Mouse (Mus musculus) lung, embryonic 14.5 days (tissue): Measurements from ENCODE around the gene Ifna2. TPM values are rescaled to one million over a fixed set of nuclear protein-coding genes. Genes with fewer than 3 reads are reported as not detected.

Source experiments
- ATAC-seq: fragments of 200-750 bp; cut with Nextera tagmentation; 2 replicates; pipeline ENCODE4 v1.8.0; 2017; ENCODE audit warnings: mild to moderate bottlenecking, moderate TSS enrichment, moderate library complexity; ENCODE audit not compliant: insufficient read depth
- DNase-seq: peaks from one replicate; pipeline ENCODE4 v3.0.0-alpha.2; 2015
- H3K27ac ChIP-seq: fragments of 300-500 bp; sonication (generic); 2 replicates; pipeline ENCODE4 v1.5.1; 2014; ENCODE audit warnings: low read depth, mild to moderate bottlenecking, moderate library complexity
- H3K27me3 ChIP-seq: fragments of 300-500 bp; sonication (generic); 2 replicates; pipeline ENCODE4 v1.6.1; 2014; ENCODE audit warnings: low read length, control low read depth; ENCODE audit not compliant: insufficient read depth
- H3K36me3 ChIP-seq: fragments of 300-500 bp; sonication (generic); 2 replicates; pipeline ENCODE4 v1.6.1; 2014; ENCODE audit warnings: control low read depth; ENCODE audit not compliant: insufficient read depth
- H3K4me1 ChIP-seq: fragments of 300-500 bp; sonication (generic); 2 replicates; pipeline ENCODE4 v1.6.1; 2014; ENCODE audit warnings: antibody characterized with exemption, control low read depth; ENCODE audit not compliant: insufficient read depth
- H3K4me2 ChIP-seq: fragments of 300-500 bp; sonication (generic); 2 replicates; pipeline ENCODE4 v1.6.1; 2014; ENCODE audit warnings: mild to moderate bottlenecking
- H3K4me3 ChIP-seq: fragments of 300-500 bp; sonication (generic); 2 replicates; pipeline ENCODE4 v1.5.1; 2014; ENCODE audit warnings: low read depth, low read length
- H3K9ac ChIP-seq: fragments of 300-500 bp; sonication (generic); 2 replicates; pipeline ENCODE4 v1.6.1; 2014
- H3K9me3 ChIP-seq: fragments of 300-500 bp; sonication (generic); 2 replicates; pipeline ENCODE4 v1.6.1; 2016; ENCODE audit warnings: low read depth, low read length, control low read depth
- CTCF ChIP-seq: IDR thresholded peaks from 2 replicates; pipeline ENCODE4 v1.5.1; 2016; ENCODE audit warnings: antibody characterized with exemption, low read depth
- WGBS: fragments of 180-500 bp; shearing (Covaris S2); extraction: QIAGEN DNeasy Blood & Tissue Kit; methylation state at CpG from one replicate; pipeline ENCODE4 v1.1.7; 2014; 5-methylcytosine and 5-hydroxymethylcytosine counted together
- polyA plus RNA-seq: library from polyadenylated mRNA; unstranded; fragments of >200 nt; fragmentation: Nextera tagmentation; extraction: Ambion mirVana; gene quantifications from 2 replicates; pipeline ENCODE4 v1.2.1, GENCODE M21; 2014

Ifna2 gene
- polyA plus RNA-seq, 1 experiment from 2014 or later, result not detected

- H3K27ac ChIP-seq, result no peak overlapping the region
- ATAC-seq (no peak), DNase-seq (no peak)
- WGBS, result 76% methylated on average over 3 of the region's 3 CpGs
- H3K4me3 ChIP-seq, result no peak overlapping the region
- H3K27me3 ChIP-seq, result no peaks in the 10 kb centered on the region
- H3K4me2 ChIP-seq, result no peak overlapping the region
- no peaks in the 10 kb centered on the region for H3K9me3 ChIP-seq
- H3K36me3 ChIP-seq, result no peaks in the 10 kb centered on the region
- TF ChIP-seq CTCF, result no peak
- H3K4me1 ChIP-seq, result no peaks in the 10 kb centered on the region
- no peak overlapping the region for H3K9ac ChIP-seq
Observed at GRCm38 (mm10) chr4:88653644-88654043, 30.1 kb downstream of the Ifna2 start.

GRCm38 (mm10) chr4:88644359-88644758 is 39.4 kb downstream of the Ifna2 start, which contains the start of gene Ifna13:
TSS of gene Ifna13 (minus strand) at chr4:88644459.
- Histone ChIP-seq H3K27ac (no peak within 1 kb of the TSS), H3K9me3 (no peaks in the 10 kb centered on the region), H3K4me2 (no peak within 1 kb of the TSS), H3K4me3 (no peak within 1 kb of the TSS), H3K9ac (no peak within 1 kb of the TSS), H3K27me3 (no peaks in the 10 kb centered on the region), H3K36me3 (no peaks in the 10 kb centered on the region), H3K4me1 (no peaks in the 10 kb centered on the region)
- DNase-seq (no peak), ATAC-seq (no peak)
- no peak for TF ChIP-seq CTCF
- 55% methylated on average over 2 of the region's 2 CpGs for WGBS

- DNase-seq (peak; percentile 6), ATAC-seq (no peak)
- 20% methylated on average over 2 of the region's 2 CpGs for WGBS
Observed at GRCm38 (mm10) chr4:88642526-88642925, 41.2 kb downstream of the Ifna2 start.

GRCm38 (mm10) chr4:88641077-88641831 is 42.5 kb downstream of the Ifna2 start:
- no peak overlapping the region for H3K9ac ChIP-seq
- peak; percentile 94 for ATAC-seq
- peak; percentile 100 for DNase-seq
- 18% methylated on average over 11 of the region's 11 CpGs for WGBS
- no peaks in the 10 kb centered on the region for H3K9me3 ChIP-seq
- no peaks in the 10 kb centered on the region for H3K36me3 ChIP-seq
- no peak overlapping the region; the same call in 1 of the 2 replicates for H3K27ac ChIP-seq
- no peaks in the 10 kb centered on the region for H3K4me1 ChIP-seq
- TF ChIP-seq CTCF, result peak; percentile 84
- H3K27me3 ChIP-seq, result no peaks in the 10 kb centered on the region
- peak overlapping the region; percentile 36 for H3K4me3 ChIP-seq
- H3K4me2 ChIP-seq, result peak overlapping the region; percentile 59

More at GRCm38 (mm10) chr4:88642526-88642925, 41.2 kb downstream of the Ifna2 start:
- H3K27me3 ChIP-seq, result no peaks in the 10 kb centered on the region
- no peak for TF ChIP-seq CTCF
- H3K36me3 ChIP-seq, result no peaks in the 10 kb centered on the region
- H3K27ac ChIP-seq, result no peak overlapping the region
- H3K4me3 ChIP-seq, result no peak overlapping the region
- no peaks in the 10 kb centered on the region for H3K9me3 ChIP-seq
- H3K4me2 ChIP-seq, result no peak overlapping the region
- no peak overlapping the region for H3K9ac ChIP-seq
- H3K4me1 ChIP-seq, result no peaks in the 10 kb centered on the region

- no peak for TF ChIP-seq CTCF
- no peak for ATAC-seq
- 59% methylated on average over 8 of the region's 8 CpGs for whole genome bisulfite sequencing
Observed at GRCm38 (mm10) chr4:88640704-88641076, 43.0 kb downstream of the Ifna2 start.

GRCm38 (mm10) chr4:88634311-88634710 is 49.4 kb downstream of the Ifna2 start, which contains the start of gene C87499:
TSS of gene C87499 (minus strand) at chr4:88634411.
- no peaks in the 10 kb centered on the region for H3K27me3 ChIP-seq
- no peak within 1 kb of the TSS for H3K27ac ChIP-seq
- H3K9ac ChIP-seq, result no peak within 1 kb of the TSS
- H3K36me3 ChIP-seq, result no peaks in the 10 kb centered on the region
- WGBS, result 89% methylated on average over 4 of the region's 4 CpGs
- no peaks in the 10 kb centered on the region for H3K4me1 ChIP-seq
- no peak for DNase-seq
- no peak for ATAC-seq
- H3K4me2 ChIP-seq, result no peak within 1 kb of the TSS
- H3K9me3 ChIP-seq, result no peaks in the 10 kb centered on the region
- no peak for TF ChIP-seq CTCF
- no peak within 1 kb of the TSS for H3K4me3 ChIP-seq

More at GRCm38 (mm10) chr4:88640704-88641076, 43.0 kb downstream of the Ifna2 start:
- Histone ChIP-seq H3K27ac (no peak overlapping the region), H3K4me1 (no peaks in the 10 kb centered on the region), H3K4me2 (peak overlapping the region; percentile 59), H3K36me3 (no peaks in the 10 kb centered on the region), H3K9me3 (no peaks in the 10 kb centered on the region), H3K27me3 (no peaks in the 10 kb centered on the region), H3K4me3 (peak overlapping the region; percentile 36), H3K9ac (no peak overlapping the region)
- no peak for DNase-seq

Other genes starting within 250 kb of the Ifna2 start
- 9.3 and 9.9 TPM in 2 replicates for gene Hacd4, start 245.0 kb downstream of the Ifna2 start, polyA plus RNA-seq
- gene Ifnb1, start 161.1 kb downstream of the Ifna2 start, polyA plus RNA-seq, result not detected in 2 replicates
- gene Ifna15, start 125.7 kb downstream of the Ifna2 start, polyA plus RNA-seq, result not detected in 2 replicates
- gene Ifna14, start 112.1 kb downstream of the Ifna2 start, polyA plus RNA-seq, result not detected in 2 replicates
- not detected in 2 replicates for gene Ifna9, start 91.5 kb downstream of the Ifna2 start, polyA plus RNA-seq
- gene Ifna12, start 80.5 kb downstream of the Ifna2 start, polyA plus RNA-seq, result not detected in 2 replicates
- not detected in 2 replicates for gene C87499, start 49.5 kb downstream of the Ifna2 start, polyA plus RNA-seq
- not detected in 2 replicates for gene Ifna13, start 39.5 kb downstream of the Ifna2 start, polyA plus RNA-seq
- gene Ifna16, start 7.0 kb downstream of the Ifna2 start, polyA plus RNA-seq, result not detected in 2 replicates
- not detected in 2 replicates for gene Ifnab, start 7.4 kb upstream of the Ifna2 start, polyA plus RNA-seq
- 1.1 TPM in 2 replicates for gene Gm26566, start 37.9 kb upstream of the Ifna2 start, polyA plus RNA-seq
- gene Klhl9, start 38.6 kb upstream of the Ifna2 start, polyA plus RNA-seq, result 117 TPM in 2 replicates
- not detected in 2 replicates for gene Gm13271, start 71.0 kb upstream of the Ifna2 start, polyA plus RNA-seq
- gene Gm13283, start 76.2 kb upstream of the Ifna2 start, polyA plus RNA-seq, result 0.27 and 0.33 TPM in 2 replicates
- gene Gm13290, start 89.9 kb upstream of the Ifna2 start, polyA plus RNA-seq, result 0.60 TPM in 1 of 2 replicates, not detected in the other
- gene Gm13289, start 93.0 kb upstream of the Ifna2 start, polyA plus RNA-seq, result not detected in 2 replicates
- not detected in 2 replicates for gene Gm13272, start 95.9 kb upstream of the Ifna2 start, polyA plus RNA-seq
- 0.14 and 0.26 TPM in 2 replicates for gene Ifnz, start 98.2 kb upstream of the Ifna2 start, polyA plus RNA-seq
- gene Gm13276, start 101.8 kb upstream of the Ifna2 start, polyA plus RNA-seq, result not detected in 2 replicates
- gene Gm13277, start 104.7 kb upstream of the Ifna2 start, polyA plus RNA-seq, result not detected in 2 replicates
- gene Gm13278, start 107.6 kb upstream of the Ifna2 start, polyA plus RNA-seq, result not detected in 2 replicates
- not detected in 2 replicates for gene Gm13275, start 110.6 kb upstream of the Ifna2 start, polyA plus RNA-seq
- not detected in 2 replicates for gene Gm13279, start 113.5 kb upstream of the Ifna2 start, polyA plus RNA-seq
- gene Gm13285, start 115.8 kb upstream of the Ifna2 start, polyA plus RNA-seq, result 1.2 and 1.7 TPM in 2 replicates
- not detected in 2 replicates for gene Gm13287, start 119.3 kb upstream of the Ifna2 start, polyA plus RNA-seq
- gene Gm13288, start 121.6 kb upstream of the Ifna2 start, polyA plus RNA-seq, result 0.09 TPM in 1 of 2 replicates, not detected in the other
- not detected in 2 replicates for gene Ifna7, start 132.3 kb upstream of the Ifna2 start, polyA plus RNA-seq
- not detected in 2 replicates for gene Ifna11, start 136.0 kb upstream of the Ifna2 start, polyA plus RNA-seq
- gene Ifna6, start 143.5 kb upstream of the Ifna2 start, polyA plus RNA-seq, result not detected in 2 replicates
- gene Ifna5, start 151.6 kb upstream of the Ifna2 start, polyA plus RNA-seq, result not detected in 2 replicates
- gene Ifna4, start 157.9 kb upstream of the Ifna2 start, polyA plus RNA-seq, result not detected in 2 replicates
- gene Ifna1, start 166.2 kb upstream of the Ifna2 start, polyA plus RNA-seq, result not detected in 2 replicates
- not detected in 2 replicates for gene Ifne, start 196.3 kb upstream of the Ifna2 start, polyA plus RNA-seq